11 mouse cellular contexts compared by ENCODE assay signal in genomic region chr7:28560856-28561255, GRCm38 (mm10). TPM values are rescaled to one million over a fixed set of nuclear protein-coding genes. Genes with fewer than 3 reads are reported as not detected.
"Had no signal": no experiment of that assay in that cellular context is flagged by ENCODE, and none has a peak within 500 bp of the region (broad histone marks: within the 10 kb centered on the region; RNA-seq: fewer than 3 reads in every experiment).

No protein-coding gene starts in this region.

- DNase-seq: kidney, adult 2 months; kidney, postnatal 14 days; layer of hippocampus, adult 9-11 months; liver; liver, embryonic 13.5 days; liver, postnatal 0 days; right cerebral cortex, postnatal 14 days had no signal

RNA-seq across cellular contexts. Expression of gene Nccrp1, which starts 13.8 kb away (rescaled TPM):
- total RNA-seq: megakaryocyte-erythroid progenitor cell, adult 5-6 weeks had no signal

RNA-seq across cellular contexts. Expression of gene Sycn, which starts 20.2 kb away (rescaled TPM):
- total RNA-seq: layer of hippocampus, postnatal 36 days; left cerebral cortex, adult 8-10 months; left cerebral cortex, postnatal 36 days; megakaryocyte-erythroid progenitor cell, adult 5-6 weeks had no signal

RNA-seq across cellular contexts. Expression of gene Ifnl3, which starts 38.2 kb away (rescaled TPM):
- total RNA-seq: layer of hippocampus, postnatal 36 days; left cerebral cortex, adult 8-10 months; left cerebral cortex, postnatal 36 days; megakaryocyte-erythroid progenitor cell, adult 5-6 weeks had no signal
